Mouse (Mus musculus): Measurements from ENCODE around the gene Anapc16. TPM values are rescaled to one million over a fixed set of nuclear protein-coding genes. Genes with fewer than 3 reads are reported as not detected.

Anapc16 gene
- polyA plus RNA-seq, 1 experiment from 2014 or later = 84.7 TPM

- H3K9ac ChIP-seq = no peak overlapping the region
- H3K4me1 ChIP-seq = peaks cover 47% of the 10 kb centered on the region
- no peak for ATAC-seq (ENCODE audit: extremely low read depth, insufficient number of reproducible peaks, low FRiP score, low TSS enrichment)
- WGBS = 50% methylated on average over 7 of the region's 7 CpGs
- no peak overlapping the region for H3K4me2 ChIP-seq
- no peaks in the 10 kb centered on the region for H3K9me3 ChIP-seq
- H3K27ac ChIP-seq (replicated peaks) = peak overlapping the region; percentile 66
- no peaks in the 10 kb centered on the region for H3K27me3 ChIP-seq (replicated peaks)
- H3K36me3 ChIP-seq = 0 out of 2 replicates have a peak, but pooled peaks cover 4% of the 10 kb centered on the region
- no peak overlapping the region for H3K4me3 ChIP-seq
Observed at GRCm38 (mm10) chr10:59947296-59948073, 55.5 kb downstream of the Anapc16 start.

- H3K4me3 ChIP-seq = no peak overlapping the region
- peaks cover 51% of the 10 kb centered on the region for H3K4me1 ChIP-seq
- no peak for ATAC-seq (ENCODE audit: extremely low read depth, insufficient number of reproducible peaks, low FRiP score, low TSS enrichment)
- no peak overlapping the region for H3K9ac ChIP-seq
- H3K27me3 ChIP-seq (replicated peaks) = no peaks in the 10 kb centered on the region
- no peak overlapping the region for H3K27ac ChIP-seq (replicated peaks)
- H3K4me2 ChIP-seq = no peak overlapping the region
- 82% methylated on average over 5 of the region's 5 CpGs for WGBS
- H3K9me3 ChIP-seq = no peaks in the 10 kb centered on the region
- 0 out of 2 replicates have a peak, but pooled peaks cover 4% of the 10 kb centered on the region for H3K36me3 ChIP-seq
Observed at GRCm38 (mm10) chr10:59946362-59946761, 56.6 kb downstream of the Anapc16 start.

GRCm38 (mm10) chr10:59945416-59945815 lies 57.5 kb downstream of the Anapc16 start:
- Histone ChIP-seq H3K27me3 (replicated peaks) (no peaks in the 10 kb centered on the region), H3K9ac (no peak overlapping the region), H3K4me1 (peaks cover 47% of the 10 kb centered on the region), H3K4me2 (no peak overlapping the region), H3K27ac (replicated peaks) (no peak overlapping the region), H3K36me3 (0 out of 2 replicates have a peak, but pooled peaks cover 4% of the 10 kb centered on the region), H3K9me3 (no peaks in the 10 kb centered on the region), H3K4me3 (no peak overlapping the region)
- ATAC-seq (ENCODE audit: extremely low read depth, insufficient number of reproducible peaks, low FRiP score, low TSS enrichment) = no peak
- WGBS = 83% methylated on average over 3 of the region's 3 CpGs

GRCm38 (mm10) chr10:59943421-59943989 lies 59.4 kb downstream of the Anapc16 start:
- peak overlapping the region; percentile 83 for H3K27ac ChIP-seq (replicated peaks)
- peaks cover 28% of the 10 kb centered on the region for H3K4me1 ChIP-seq
- H3K4me3 ChIP-seq = peak overlapping the region; percentile 44
- H3K36me3 ChIP-seq = no peaks in the 10 kb centered on the region
- no peaks in the 10 kb centered on the region for H3K27me3 ChIP-seq (replicated peaks)
- peak overlapping the region; percentile 76 for H3K4me2 ChIP-seq
- ATAC-seq (ENCODE audit: extremely low read depth, insufficient number of reproducible peaks, low FRiP score, low TSS enrichment) = peak; percentile 39; the same call in 1 of the 2 replicates
- no peaks in the 10 kb centered on the region for H3K9me3 ChIP-seq
- WGBS = 11% methylated on average over 13 of the region's 13 CpGs
- peak overlapping the region; percentile 75 for H3K9ac ChIP-seq

- peak; percentile 30; the same call in 1 of the 2 replicates for ATAC-seq (ENCODE audit: extremely low read depth, insufficient number of reproducible peaks, low FRiP score, low TSS enrichment)
- 2% methylated on average over 16 of the region's 16 CpGs for WGBS
- peak overlapping the region; percentile 83 for H3K27ac ChIP-seq (replicated peaks)
Observed at GRCm38 (mm10) chr10:59942847-59943420, 60.0 kb downstream of the Anapc16 start.

GRCm38 (mm10) chr10:59942281-59942846 lies 60.6 kb downstream of the Anapc16 start:
- no peak for ATAC-seq (ENCODE audit: extremely low read depth, insufficient number of reproducible peaks, low FRiP score, low TSS enrichment)
- H3K9me3 ChIP-seq = no peaks in the 10 kb centered on the region
- H3K27ac ChIP-seq (replicated peaks) = peak overlapping the region; percentile 83
- H3K4me2 ChIP-seq = peak overlapping the region; percentile 76
- peak overlapping the region; percentile 75 for H3K9ac ChIP-seq
- H3K36me3 ChIP-seq = no peaks in the 10 kb centered on the region
- WGBS = 47% methylated on average over 21 of the region's 21 CpGs
- no peaks in the 10 kb centered on the region for H3K27me3 ChIP-seq (replicated peaks)
- peak overlapping the region; percentile 44 for H3K4me3 ChIP-seq
- H3K4me1 ChIP-seq = peaks cover 17% of the 10 kb centered on the region

More at GRCm38 (mm10) chr10:59942847-59943420, 60.0 kb downstream of the Anapc16 start:
- Histone ChIP-seq H3K9me3 (no peaks in the 10 kb centered on the region), H3K4me1 (peaks cover 23% of the 10 kb centered on the region), H3K4me3 (peak overlapping the region; percentile 44), H3K9ac (peak overlapping the region; percentile 75), H3K36me3 (no peaks in the 10 kb centered on the region), H3K27me3 (replicated peaks) (no peaks in the 10 kb centered on the region), H3K4me2 (peak overlapping the region; percentile 76)

GRCm38 (mm10) chr10:59939081-59939480 lies 63.9 kb downstream of the Anapc16 start:
- WGBS = 69% methylated on average over 1 of the region's 1 CpGs
- Histone ChIP-seq H3K4me3 (no peak overlapping the region), H3K27ac (replicated peaks) (no peak overlapping the region), H3K9me3 (no peaks in the 10 kb centered on the region), H3K9ac (no peak overlapping the region), H3K4me1 (peaks cover 25% of the 10 kb centered on the region), H3K4me2 (no peak overlapping the region), H3K36me3 (no peaks in the 10 kb centered on the region), H3K27me3 (replicated peaks) (no peaks in the 10 kb centered on the region)
- ATAC-seq (ENCODE audit: extremely low read depth, insufficient number of reproducible peaks, low FRiP score, low TSS enrichment) = no peak

- no peak overlapping the region for H3K9ac ChIP-seq
- H3K4me3 ChIP-seq = no peak overlapping the region
- no peaks in the 10 kb centered on the region for H3K9me3 ChIP-seq
- H3K27me3 ChIP-seq (replicated peaks) = no peaks in the 10 kb centered on the region
- H3K4me1 ChIP-seq = peaks cover 25% of the 10 kb centered on the region
- no peaks in the 10 kb centered on the region for H3K36me3 ChIP-seq
- no peak overlapping the region for H3K27ac ChIP-seq (replicated peaks)
- H3K4me2 ChIP-seq = no peak overlapping the region
- WGBS = 76% methylated on average over 5 of the region's 5 CpGs
- no peak for ATAC-seq (ENCODE audit: extremely low read depth, insufficient number of reproducible peaks, low FRiP score, low TSS enrichment)
Observed at GRCm38 (mm10) chr10:59938662-59939061, 64.3 kb downstream of the Anapc16 start.

Other genes starting within 250 kb of the Anapc16 start
- gene Dnajb12, start 123.6 kb downstream of the Anapc16 start, polyA plus RNA-seq (2015; fragmentation: Nextera tagmentation; extraction: Ambion mirVana) = 22.9 and 23.7 TPM in 2 replicates
- gene Ddit4, start 51.3 kb downstream of the Anapc16 start, polyA plus RNA-seq (2015; fragmentation: Nextera tagmentation; extraction: Ambion mirVana) = 19.7 and 24.5 TPM in 2 replicates
- 33.8 and 37.9 TPM in 2 replicates for gene Ascc1, start 330 bp downstream of the Anapc16 start, polyA plus RNA-seq (2015; fragmentation: Nextera tagmentation; extraction: Ambion mirVana)
- 2.6 and 3.0 TPM in 2 replicates for gene Spock2, start 103.1 kb upstream of the Anapc16 start, polyA plus RNA-seq (2015; fragmentation: Nextera tagmentation; extraction: Ambion mirVana)
- gene Chst3, start 216.1 kb upstream of the Anapc16 start, polyA plus RNA-seq (2015; fragmentation: Nextera tagmentation; extraction: Ambion mirVana) = 0.43 and 0.60 TPM in 2 replicates